Comparison of ENCODE assay signal across 19 mouse cellular contexts in genomic region chr1:39398284-39398683, GRCm38 (mm10).
"Had no signal": no experiment of that assay in that cellular context is flagged by ENCODE, and none has a peak within 500 bp of the region (broad histone marks: within the 10 kb centered on the region; RNA-seq: fewer than 3 reads in every experiment).

No protein-coding gene starts in this region.

- H3K27ac ChIP-seq: liver, embryonic 12.5 days; liver, embryonic 14.5 days; midbrain, embryonic 10.5 days; neural tube, embryonic 13.5 days; neural tube, embryonic 15.5 days had no signal

- H3K27me3 ChIP-seq: liver, embryonic 12.5 days; neural tube, embryonic 13.5 days; neural tube, embryonic 15.5 days had no signal

- ATAC-seq: liver, embryonic 12.5 days; midbrain, embryonic 16.5 days had no signal

- H3K4me3 ChIP-seq: liver, embryonic 12.5 days; midbrain, embryonic 10.5 days; myocyte; neural tube, embryonic 13.5 days; neural tube, embryonic 15.5 days had no signal

- H3K4me2 ChIP-seq: liver, embryonic 12.5 days; lung, embryonic 14.5 days; neural tube, embryonic 13.5 days; neural tube, embryonic 15.5 days had no signal

- DNase-seq: lung, adult 18-20 months; lung, embryonic 14.5 days; lung, postnatal 4 days; midbrain, embryonic 14.5 days; retina, postnatal 1 day; right cerebral cortex, adult 18-20 months; right cerebral cortex, postnatal 25 days; right cerebral cortex, postnatal 4 days; spleen, adult 18-20 months; thymus, adult 18-20 months; thymus, postnatal 14 days; thymus, postnatal 36 days had no signal

- H3K4me1 ChIP-seq: midbrain, embryonic 10.5 days; neural tube, embryonic 15.5 days had no signal

- H3K9me3 ChIP-seq: neural tube, embryonic 15.5 days had no signal

- H3K9ac ChIP-seq: liver, embryonic 12.5 days; liver, embryonic 14.5 days; lung, embryonic 14.5 days; neural tube, embryonic 13.5 days; neural tube, embryonic 15.5 days had no signal
